Mouse (Mus musculus): ENCODE results near the gene Zfp661. TPM values are rescaled to one million over a fixed set of nuclear protein-coding genes. Genes with fewer than 3 reads are reported as not detected.

Gene Zfp661
- polyA plus RNA-seq (2015; fragmentation: Nextera tagmentation; extraction: Ambion mirVana): 5.1 and 5.6 TPM in 2 replicates

- no peaks in the 10 kb centered on the region; the same call in 1 of the 2 replicates for H3K36me3 ChIP-seq (ENCODE audit: insufficient read depth, low read length)
- ATAC-seq (ENCODE audit: low FRiP score, low TSS enrichment): peak; percentile 76
- H3K9ac ChIP-seq (replicated peaks; ENCODE audit: low read length): peak within 1 kb of the TSS; percentile 94
- H3K27ac ChIP-seq (ENCODE audit: low read length): peak within 1 kb of the TSS; percentile 91
- 4% methylated on average over 39 of the region's 39 CpGs for WGBS
- H3K9me3 ChIP-seq (ENCODE audit: low read length): no peaks in the 10 kb centered on the region
- H3K27me3 ChIP-seq (ENCODE audit: insufficient read depth, low read length): no peaks in the 10 kb centered on the region
- peak within 1 kb of the TSS; percentile 81 for H3K4me2 ChIP-seq (replicated peaks; ENCODE audit: low read depth, low read length)
- H3K4me1 ChIP-seq (ENCODE audit: insufficient read depth, low read length): peaks cover 23% of the 10 kb centered on the region
- peak within 1 kb of the TSS; percentile 90 for H3K4me3 ChIP-seq (ENCODE audit: low read length)
These were observed at the start of gene Zfp661, which contains the start of gene Mrps5 for GRCm38 (mm10) chr2:127586694-127587513. TSS of gene Zfp661 (minus strand) at chr2:127587094. TSS of gene Mrps5 (plus strand) at chr2:127587222.

GRCm38 (mm10) chr2:127635581-127635980 lies 48.7 kb upstream of the Zfp661 start:
- Histone ChIP-seq H3K4me2 (replicated peaks; ENCODE audit: low read depth, low read length) (no peak overlapping the region), H3K9me3 (ENCODE audit: low read length) (no peaks in the 10 kb centered on the region), H3K36me3 (ENCODE audit: insufficient read depth, low read length) (0 out of 2 replicates have a peak, but pooled peaks cover 3% of the 10 kb centered on the region), H3K27me3 (ENCODE audit: insufficient read depth, low read length) (no peaks in the 10 kb centered on the region), H3K9ac (replicated peaks; ENCODE audit: low read length) (no peak overlapping the region), H3K4me3 (ENCODE audit: low read length) (no peak overlapping the region), H3K27ac (ENCODE audit: low read length) (peak overlapping the region; percentile 78), H3K4me1 (ENCODE audit: insufficient read depth, low read length) (peaks cover 5% of the 10 kb centered on the region; the same call in 1 of the 2 replicates)
- 45% methylated on average over 6 of the region's 6 CpGs for WGBS
- peak; percentile 86 for ATAC-seq (ENCODE audit: low FRiP score, low TSS enrichment)

GRCm38 (mm10) chr2:127632601-127633000 lies 45.7 kb upstream of the Zfp661 start:
- H3K27me3 ChIP-seq (ENCODE audit: insufficient read depth, low read length): no peaks in the 10 kb centered on the region
- no peak overlapping the region for H3K27ac ChIP-seq (ENCODE audit: low read length)
- H3K9me3 ChIP-seq (ENCODE audit: low read length): no peaks in the 10 kb centered on the region
- no peak overlapping the region for H3K9ac ChIP-seq (replicated peaks; ENCODE audit: low read length)
- no peak overlapping the region for H3K4me2 ChIP-seq (replicated peaks; ENCODE audit: low read depth, low read length)
- H3K4me1 ChIP-seq (ENCODE audit: insufficient read depth, low read length): peaks cover 5% of the 10 kb centered on the region; the same call in 1 of the 2 replicates
- 82% methylated on average over 2 of the region's 2 CpGs for WGBS
- H3K36me3 ChIP-seq (ENCODE audit: insufficient read depth, low read length): 0 out of 2 replicates have a peak, but pooled peaks cover 3% of the 10 kb centered on the region
- no peak overlapping the region for H3K4me3 ChIP-seq (ENCODE audit: low read length)
- no peak for ATAC-seq (ENCODE audit: low FRiP score, low TSS enrichment)

DNA sequence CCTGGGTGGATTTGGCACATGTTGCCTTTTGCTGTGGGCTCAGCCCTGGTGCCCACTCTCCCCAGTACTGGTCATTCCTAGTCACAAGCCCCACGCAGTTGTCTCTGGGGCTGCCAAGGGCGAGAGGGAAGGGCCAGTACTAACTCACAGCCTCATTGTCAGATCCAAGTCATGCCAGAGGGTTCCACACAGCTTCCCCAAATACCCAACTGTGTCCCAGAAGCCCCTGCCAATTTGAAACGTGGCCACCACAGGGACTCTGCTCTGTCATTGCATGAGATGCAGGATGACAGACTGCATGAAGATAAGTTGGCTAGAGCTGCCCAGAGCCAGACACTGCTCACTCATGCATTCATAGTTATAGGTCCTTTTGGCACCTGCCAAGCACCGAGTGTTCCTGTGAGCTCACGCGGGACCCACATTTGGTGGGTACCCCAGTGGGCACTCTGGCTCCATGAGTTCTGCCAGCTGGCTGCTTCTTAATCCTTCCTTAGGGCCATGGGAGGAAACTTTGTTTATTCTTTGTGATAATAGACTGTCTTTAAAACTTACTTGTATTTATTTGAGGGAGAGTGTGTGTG lies 41.2 kb upstream of the Zfp661 start:
- H3K9ac ChIP-seq (replicated peaks; ENCODE audit: low read length): no peak overlapping the region
- H3K4me2 ChIP-seq (replicated peaks; ENCODE audit: low read depth, low read length): no peak overlapping the region
- 72% methylated on average over 6 of the region's 6 CpGs for WGBS
- H3K9me3 ChIP-seq (ENCODE audit: low read length): no peaks in the 10 kb centered on the region
- no peaks in the 10 kb centered on the region for H3K4me1 ChIP-seq (ENCODE audit: insufficient read depth, low read length)
- ATAC-seq (ENCODE audit: low FRiP score, low TSS enrichment): no peak
- no peak overlapping the region for H3K4me3 ChIP-seq (ENCODE audit: low read length)
- H3K27ac ChIP-seq (ENCODE audit: low read length): no peak overlapping the region
- no peaks in the 10 kb centered on the region for H3K36me3 ChIP-seq (ENCODE audit: insufficient read depth, low read length)
- no peaks in the 10 kb centered on the region for H3K27me3 ChIP-seq (ENCODE audit: insufficient read depth, low read length)

GRCm38 (mm10) chr2:127627354-127627753 lies 40.5 kb upstream of the Zfp661 start:
- no peak for ATAC-seq (ENCODE audit: low FRiP score, low TSS enrichment)
- no peak overlapping the region for H3K4me2 ChIP-seq (replicated peaks; ENCODE audit: low read depth, low read length)
- H3K4me1 ChIP-seq (ENCODE audit: insufficient read depth, low read length): no peaks in the 10 kb centered on the region
- no peaks in the 10 kb centered on the region for H3K27me3 ChIP-seq (ENCODE audit: insufficient read depth, low read length)
- H3K9ac ChIP-seq (replicated peaks; ENCODE audit: low read length): no peak overlapping the region
- H3K9me3 ChIP-seq (ENCODE audit: low read length): no peaks in the 10 kb centered on the region
- no peak overlapping the region for H3K27ac ChIP-seq (ENCODE audit: low read length)
- H3K36me3 ChIP-seq (ENCODE audit: insufficient read depth, low read length): no peaks in the 10 kb centered on the region
- H3K4me3 ChIP-seq (ENCODE audit: low read length): no peak overlapping the region
- 78% methylated on average over 6 of the region's 6 CpGs for WGBS

DNA sequence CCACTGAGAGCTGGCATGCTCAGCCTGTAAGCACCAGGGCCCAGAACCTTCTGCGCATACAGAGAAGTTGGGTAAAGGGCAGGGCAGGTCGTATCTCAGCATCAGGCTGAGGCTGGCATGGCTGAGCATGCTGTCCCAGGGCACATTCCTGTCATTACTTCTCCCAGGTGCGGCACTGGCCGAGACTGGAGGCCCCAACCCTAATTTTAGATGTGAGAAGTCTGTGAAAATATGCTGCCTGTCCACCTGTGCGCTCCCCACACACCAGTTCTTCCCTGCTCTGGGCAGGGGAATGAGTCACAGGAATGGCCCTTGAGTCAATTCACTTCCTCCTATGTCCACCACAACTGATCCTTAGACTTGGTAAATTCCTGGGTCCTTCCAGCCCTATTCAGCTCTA lies 38.8 kb upstream of the Zfp661 start:
- H3K27ac ChIP-seq (ENCODE audit: low read length): peak overlapping the region; percentile 74
- no peaks in the 10 kb centered on the region for H3K36me3 ChIP-seq (ENCODE audit: insufficient read depth, low read length)
- H3K9me3 ChIP-seq (ENCODE audit: low read length): no peaks in the 10 kb centered on the region
- no peak overlapping the region for H3K9ac ChIP-seq (replicated peaks; ENCODE audit: low read length)
- no peaks in the 10 kb centered on the region for H3K4me1 ChIP-seq (ENCODE audit: insufficient read depth, low read length)
- H3K4me2 ChIP-seq (replicated peaks; ENCODE audit: low read depth, low read length): no peak overlapping the region
- H3K4me3 ChIP-seq (ENCODE audit: low read length): no peak overlapping the region
- H3K27me3 ChIP-seq (ENCODE audit: insufficient read depth, low read length): no peaks in the 10 kb centered on the region
- WGBS: 61% methylated on average over 5 of the region's 5 CpGs
- ATAC-seq (ENCODE audit: low FRiP score, low TSS enrichment): peak; percentile 86

GRCm38 (mm10) chr2:127624786-127625185 lies 37.9 kb upstream of the Zfp661 start:
- WGBS: 91% methylated on average over 2 of the region's 2 CpGs
- no peaks in the 10 kb centered on the region for H3K27me3 ChIP-seq (ENCODE audit: insufficient read depth, low read length)
- H3K27ac ChIP-seq (ENCODE audit: low read length): peak overlapping the region; percentile 47
- H3K9me3 ChIP-seq (ENCODE audit: low read length): no peaks in the 10 kb centered on the region
- H3K4me1 ChIP-seq (ENCODE audit: insufficient read depth, low read length): no peaks in the 10 kb centered on the region
- H3K4me2 ChIP-seq (replicated peaks; ENCODE audit: low read depth, low read length): no peak overlapping the region
- no peaks in the 10 kb centered on the region for H3K36me3 ChIP-seq (ENCODE audit: insufficient read depth, low read length)
- H3K9ac ChIP-seq (replicated peaks; ENCODE audit: low read length): no peak overlapping the region
- H3K4me3 ChIP-seq (ENCODE audit: low read length): no peak overlapping the region
- no peak for ATAC-seq (ENCODE audit: low FRiP score, low TSS enrichment)

- Histone ChIP-seq H3K36me3 (ENCODE audit: insufficient read depth, low read length) (no peaks in the 10 kb centered on the region), H3K9ac (replicated peaks; ENCODE audit: low read length) (no peak overlapping the region), H3K4me2 (replicated peaks; ENCODE audit: low read depth, low read length) (no peak overlapping the region), H3K27me3 (ENCODE audit: insufficient read depth, low read length) (no peaks in the 10 kb centered on the region), H3K9me3 (ENCODE audit: low read length) (no peaks in the 10 kb centered on the region), H3K27ac (ENCODE audit: low read length) (no peak overlapping the region), H3K4me1 (ENCODE audit: insufficient read depth, low read length) (no peaks in the 10 kb centered on the region), H3K4me3 (ENCODE audit: low read length) (no peak overlapping the region)
- WGBS: 33% methylated on average over 3 of the region's 3 CpGs
- no peak for ATAC-seq (ENCODE audit: low FRiP score, low TSS enrichment)
These were observed 35.2 kb upstream of the Zfp661 start for GRCm38 (mm10) chr2:127622065-127622464.

DNA sequence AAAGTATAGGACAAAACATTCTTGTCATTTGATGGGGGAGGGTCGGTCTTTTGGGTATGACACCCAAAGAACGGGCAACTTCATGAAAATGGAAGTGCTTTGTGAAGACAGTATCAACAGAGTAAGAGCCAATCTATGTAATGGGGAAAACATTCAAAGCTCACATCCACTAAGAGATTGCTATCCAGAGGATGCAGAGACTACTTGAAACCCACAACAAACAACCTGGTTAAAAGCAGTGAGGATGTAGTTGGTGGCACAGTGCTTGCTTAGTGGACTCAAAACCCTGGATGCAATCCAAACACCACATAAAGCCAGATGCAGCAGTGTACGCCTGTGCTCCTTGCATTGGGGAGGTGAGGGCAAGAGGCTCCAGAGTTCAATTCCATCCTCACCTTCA lies 32.4 kb upstream of the Zfp661 start:
- whole genome bisulfite sequencing: 82% methylated on average over 3 of the region's 3 CpGs
- no peaks in the 10 kb centered on the region for H3K4me1 ChIP-seq (ENCODE audit: insufficient read depth, low read length)
- H3K36me3 ChIP-seq (ENCODE audit: insufficient read depth, low read length): no peaks in the 10 kb centered on the region
- H3K27me3 ChIP-seq (ENCODE audit: insufficient read depth, low read length): no peaks in the 10 kb centered on the region
- H3K27ac ChIP-seq (ENCODE audit: low read length): no peak overlapping the region
- H3K4me3 ChIP-seq (ENCODE audit: low read length): no peak overlapping the region
- no peak for ATAC-seq (ENCODE audit: low FRiP score, low TSS enrichment)
- no peak overlapping the region for H3K4me2 ChIP-seq (replicated peaks; ENCODE audit: low read depth, low read length)
- H3K9ac ChIP-seq (replicated peaks; ENCODE audit: low read length): no peak overlapping the region
- H3K9me3 ChIP-seq (ENCODE audit: low read length): no peaks in the 10 kb centered on the region

GRCm38 (mm10) chr2:127612288-127612687 lies 25.4 kb upstream of the Zfp661 start:
- no peaks in the 10 kb centered on the region for H3K36me3 ChIP-seq (ENCODE audit: insufficient read depth, low read length)
- no peaks in the 10 kb centered on the region for H3K27me3 ChIP-seq (ENCODE audit: insufficient read depth, low read length)
- H3K27ac ChIP-seq (ENCODE audit: low read length): no peak overlapping the region
- H3K9me3 ChIP-seq (ENCODE audit: low read length): no peaks in the 10 kb centered on the region
- no peak for ATAC-seq (ENCODE audit: low FRiP score, low TSS enrichment)
- peaks cover 10% of the 10 kb centered on the region; the same call in 1 of the 2 replicates for H3K4me1 ChIP-seq (ENCODE audit: insufficient read depth, low read length)
- WGBS: 88% methylated on average over 4 of the region's 4 CpGs
- H3K9ac ChIP-seq (replicated peaks; ENCODE audit: low read length): no peak overlapping the region
- H3K4me3 ChIP-seq (ENCODE audit: low read length): no peak overlapping the region
- H3K4me2 ChIP-seq (replicated peaks; ENCODE audit: low read depth, low read length): no peak overlapping the region
